Mouse (Mus musculus) inflammation-experienced regulatory T-cells, adult 6 months (primary cell): ENCODE results near the gene Pygo2. TPM values are rescaled to one million over a fixed set of nuclear protein-coding genes. Genes with fewer than 3 reads are reported as not detected.
A peak's percentile ranks its signal among the peaks of the same experiment; 100 is the strongest.

Source experiments
- ATAC-seq: one replicate; pipeline ENCODE4 v1.8.0; 2017
- polyA plus RNA-seq, 3 experiments: library from polyadenylated mRNA; unstranded; fragments of 100-300 nt; shearing (Covaris generic); gene quantifications; one replicate each; pipeline ENCODE4 v1.2.1; 2017

The Pygo2 gene
- polyA plus RNA-seq, 3 experiments from 2014 or later: 9.0 to 9.6 (median 9.5) TPM

DNA sequence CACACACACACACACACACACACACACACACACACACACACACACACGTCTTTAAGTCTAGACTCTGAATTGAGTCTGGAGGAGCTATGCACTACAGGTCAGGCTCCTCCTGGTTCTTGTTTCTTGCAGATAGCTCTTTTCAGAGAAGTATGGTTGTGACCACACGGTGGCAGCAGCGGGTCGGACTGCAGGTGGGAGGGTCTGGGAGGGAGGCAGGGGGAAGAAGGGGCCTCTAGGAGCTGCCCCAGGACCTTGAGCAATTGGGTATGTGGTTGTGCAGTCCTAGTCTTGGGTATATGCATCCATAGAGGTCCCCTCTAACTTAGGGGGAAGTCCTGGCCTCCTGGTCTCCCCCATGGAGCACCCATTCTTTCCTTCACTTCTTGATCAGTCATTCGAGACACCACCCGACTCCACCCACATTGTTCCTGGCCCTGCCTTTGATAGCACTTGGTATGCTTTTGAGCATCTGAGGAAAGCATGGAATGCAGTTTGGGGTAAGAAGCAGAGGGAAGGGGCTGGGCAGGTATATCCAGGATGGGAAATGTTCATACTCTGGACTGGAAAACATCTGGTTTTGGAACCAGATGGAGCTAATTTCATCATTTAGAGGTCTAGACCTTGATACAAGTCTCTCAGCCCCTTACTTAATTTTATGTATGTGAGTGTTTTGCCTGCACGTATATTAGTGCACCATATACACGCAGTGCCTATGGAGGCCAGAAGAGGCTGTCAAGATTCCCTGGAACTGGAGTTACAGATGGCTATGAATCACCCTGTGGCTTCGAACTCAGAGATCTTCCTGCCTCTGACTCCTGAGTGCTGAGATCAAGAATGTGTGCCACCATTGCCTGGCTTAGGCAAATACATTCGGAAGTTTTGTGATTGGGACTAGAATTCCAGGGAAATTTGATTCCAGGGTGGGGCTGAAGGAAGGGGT, 27.0 kb downstream of the Pygo2 start:
- peak; percentile 31 for ATAC-seq

DNA sequence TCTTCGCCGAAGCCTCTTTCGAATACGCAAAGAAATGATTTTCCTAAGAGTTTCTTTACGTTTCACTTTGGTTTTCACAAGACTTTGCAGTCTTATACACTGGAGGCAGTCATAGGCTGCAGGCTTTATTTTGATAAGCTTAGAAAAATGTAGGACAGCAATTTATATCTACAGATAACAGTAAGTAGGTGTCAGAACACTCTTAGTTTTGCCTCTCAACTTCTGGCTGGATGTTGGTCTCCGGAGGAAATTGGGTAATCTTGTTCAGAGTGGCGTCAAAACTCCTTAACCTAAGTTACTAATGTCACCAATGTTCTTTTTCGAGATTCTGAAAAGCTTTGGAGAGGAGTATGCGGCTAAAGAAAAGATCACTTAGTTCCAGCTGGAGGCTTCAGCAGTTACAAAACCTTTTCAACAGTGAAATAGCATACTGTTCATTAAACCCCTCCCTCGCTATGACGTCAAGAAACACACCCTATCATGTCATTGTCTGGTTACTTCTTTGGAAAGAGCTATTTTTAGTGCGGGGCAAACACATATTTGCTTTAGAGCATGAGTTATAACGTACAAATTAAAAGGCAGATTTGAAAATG, 28.5 kb downstream of the Pygo2 start:
- peak; percentile 80 for ATAC-seq

DNA sequence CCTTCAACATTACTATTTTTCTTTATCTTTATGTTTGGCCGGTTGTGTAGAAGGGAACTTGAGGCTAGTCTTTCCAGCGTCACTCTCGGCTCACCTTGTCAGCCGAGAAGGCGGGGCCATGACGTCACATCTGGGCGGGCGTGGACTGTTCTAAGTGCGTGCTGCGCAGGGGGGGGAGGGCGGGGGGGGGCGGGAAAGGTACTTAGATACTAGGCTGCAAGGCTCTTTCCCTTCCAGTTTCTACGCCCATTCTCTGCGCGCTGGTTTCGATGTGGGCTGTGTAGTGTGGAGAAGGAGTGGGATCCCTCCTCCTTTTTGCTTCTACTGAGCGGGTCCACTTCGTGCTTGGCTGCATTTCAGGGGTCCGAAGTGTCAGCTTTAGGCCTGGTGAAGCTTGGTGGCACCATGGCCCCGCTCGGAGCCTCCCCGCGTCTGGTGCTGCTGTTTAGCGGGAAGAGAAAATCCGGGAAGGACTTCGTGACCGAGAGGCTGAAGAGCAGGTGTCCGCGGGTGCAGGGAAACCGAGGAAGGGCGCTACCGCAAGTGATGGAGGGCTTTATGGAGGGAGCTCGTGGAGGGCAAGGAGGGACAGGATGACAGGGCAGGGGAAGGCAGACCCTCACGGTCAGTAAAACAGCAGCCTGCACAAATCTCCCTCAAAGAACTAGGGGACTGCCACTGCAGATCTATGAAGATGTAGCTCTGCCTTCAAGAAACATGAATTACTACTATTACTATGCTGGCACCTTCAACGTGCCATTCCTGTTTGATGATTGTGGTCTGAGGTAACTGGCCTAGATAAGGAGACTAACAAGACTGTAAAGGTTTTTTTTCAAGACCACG, 29.2 kb downstream of the Pygo2 start:
- peak; percentile 76 for ATAC-seq

DNA sequence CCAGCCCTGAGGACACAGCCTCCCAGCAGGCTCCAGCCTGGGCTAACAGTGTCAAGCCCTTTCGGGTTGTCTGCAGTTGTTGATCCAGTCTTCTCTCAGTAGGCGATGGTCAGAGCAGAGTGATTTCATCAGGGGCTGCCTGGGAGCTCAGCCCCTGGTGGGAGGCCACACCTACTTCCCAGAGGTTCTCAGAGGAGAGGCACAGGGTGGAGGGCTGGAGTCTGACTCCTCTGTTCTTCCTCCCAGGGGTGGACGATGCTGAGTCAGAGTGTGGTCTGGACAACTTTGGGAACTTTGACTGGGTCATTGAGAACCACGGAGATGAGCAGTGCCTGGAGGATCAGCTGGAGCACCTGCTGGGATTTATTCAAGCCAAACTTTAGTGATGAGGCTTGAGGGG, 38.3 kb downstream of the Pygo2 start:
- ATAC-seq: no peak

DNA sequence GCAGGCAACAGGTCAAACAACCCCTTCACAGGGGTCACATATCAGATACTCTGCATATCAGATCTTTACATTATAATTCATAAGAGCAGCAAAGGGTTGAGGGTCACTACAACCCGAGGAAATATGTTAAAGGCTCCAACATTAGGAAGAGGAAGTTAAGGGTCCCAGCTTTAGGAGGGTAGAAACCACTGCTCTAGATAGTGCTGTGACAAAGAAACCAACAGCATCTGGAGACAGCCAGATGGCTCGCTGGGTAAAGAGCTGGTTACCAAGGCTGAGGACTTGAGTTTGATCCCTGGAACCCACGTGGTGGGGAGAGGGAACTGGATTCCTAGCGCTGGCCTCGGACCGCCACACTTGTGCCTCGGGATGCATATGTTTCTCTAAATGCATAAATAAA, 42.3 kb downstream of the Pygo2 start:
- ATAC-seq: no peak

DNA sequence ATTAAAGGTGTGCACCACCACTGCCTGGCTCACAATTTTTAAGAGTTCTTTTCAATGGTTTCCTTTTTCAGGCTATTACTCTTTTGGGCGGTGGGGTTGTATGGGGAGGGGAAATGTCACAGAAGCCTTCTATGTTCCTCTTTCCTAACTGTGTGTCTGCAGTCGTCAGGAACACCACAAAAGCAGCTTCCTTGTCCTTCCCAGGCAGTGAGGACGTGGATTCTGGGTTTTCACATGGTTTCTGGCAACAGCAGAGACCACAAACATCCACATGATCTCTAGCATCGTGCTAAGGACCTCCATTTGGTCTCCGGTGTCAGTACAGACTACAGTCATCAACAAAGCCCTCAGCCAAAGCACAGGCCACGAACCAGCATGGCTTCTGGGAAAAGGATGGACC, 43.8 kb downstream of the Pygo2 start:
- ATAC-seq: no peak

DNA sequence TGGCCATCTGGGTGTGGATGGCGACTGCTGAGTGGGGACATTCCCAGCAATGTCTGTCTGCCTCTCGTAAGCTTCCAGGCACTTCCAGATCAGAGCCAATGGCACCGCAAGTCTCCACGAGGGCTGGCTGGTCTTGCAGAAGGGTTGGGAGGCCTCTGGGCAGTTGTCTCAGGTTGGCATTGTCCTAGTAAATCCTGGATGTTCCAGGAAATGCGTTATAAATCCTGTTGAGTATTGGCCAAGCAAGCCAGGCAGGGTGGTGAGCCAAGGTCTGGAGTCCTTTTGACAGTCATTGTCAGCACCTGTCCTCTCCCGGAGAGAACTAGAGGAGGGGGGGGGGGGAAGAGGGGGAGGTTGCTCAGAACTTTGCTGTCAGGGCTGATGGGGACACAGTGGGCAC, 49.0 kb downstream of the Pygo2 start:
- ATAC-seq: no peak

DNA sequence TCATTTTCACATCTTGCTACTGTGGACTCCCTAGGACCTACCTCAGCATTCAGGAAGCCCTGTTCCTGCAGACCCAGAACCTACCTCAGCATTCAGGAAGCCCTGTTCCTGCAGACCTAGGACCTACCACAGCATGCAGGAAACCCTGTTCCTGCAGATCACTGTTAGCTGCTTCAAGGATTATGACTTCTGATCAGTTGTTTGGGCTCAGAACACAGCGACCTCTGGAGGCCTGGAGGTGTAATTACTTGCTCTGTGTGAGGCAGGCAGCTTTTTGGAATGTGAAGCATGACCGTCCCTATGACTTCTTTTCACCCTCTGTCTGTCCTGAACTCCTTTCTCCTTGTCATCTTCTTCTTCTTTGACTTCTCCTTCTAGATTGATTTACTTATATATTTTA, 51.5 kb downstream of the Pygo2 start:
- ATAC-seq: no peak

DNA sequence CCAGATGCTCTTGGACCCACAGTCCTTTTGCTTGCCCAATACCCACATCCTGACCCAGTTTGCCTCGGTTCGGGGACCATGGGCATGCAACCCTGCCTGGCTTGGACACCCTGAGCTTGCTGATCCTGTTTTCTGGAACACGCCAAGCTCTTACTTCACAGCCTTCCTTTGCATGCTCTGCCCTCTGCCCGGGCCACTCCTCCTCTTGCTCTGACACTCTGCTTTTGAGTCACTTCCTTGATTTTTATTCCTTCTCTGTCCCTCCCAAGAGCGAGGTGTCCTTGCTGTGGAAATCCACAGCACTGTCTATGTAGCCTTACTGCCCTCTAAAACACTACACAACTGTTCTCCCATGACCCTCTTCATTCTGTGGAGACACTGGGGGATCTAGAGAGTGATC, 52.2 kb downstream of the Pygo2 start:
- no peak for ATAC-seq

Other genes with a start within 250 kb of the Pygo2 start
- 100 to 1,000 TPM; 132 to 223 (median 213) TPM for gene Fam189b, start 247.1 kb upstream of the Pygo2 start, polyA plus RNA-seq
- gene Gba, start 227.3 kb upstream of the Pygo2 start, polyA plus RNA-seq: 10 to 100 TPM; 63.7 to 86.1 (median 85.1) TPM
- gene Thbs3, start 215.0 kb upstream of the Pygo2 start, polyA plus RNA-seq: 1 to 10 TPM in 2 of 3 experiments, under 1 TPM in 1; 0.48 to 3.3 (median 2.7) TPM
- gene Mtx1, start 203.1 kb upstream of the Pygo2 start, polyA plus RNA-seq: 100 to 1,000 TPM in 1 of 3 experiments, 10 to 100 TPM in 2; 77.7 to 112 (median 94.3) TPM
- gene Muc1, start 201.2 kb upstream of the Pygo2 start, polyA plus RNA-seq: 1 to 10 TPM; 1.6 to 2.5 (median 1.8) TPM
- 100 to 1,000 TPM; 271 to 458 (median 303) TPM for gene Krtcap2, start 184.2 kb upstream of the Pygo2 start, polyA plus RNA-seq
- gene Trim46, start 183.9 kb upstream of the Pygo2 start, polyA plus RNA-seq: 1 to 10 TPM; 2.6 to 5.5 (median 3.4) TPM
- gene Dpm3, start 170.9 kb upstream of the Pygo2 start, polyA plus RNA-seq: 100 to 1,000 TPM; 115 to 155 (median 137) TPM
- gene Slc50a1, start 159.6 kb upstream of the Pygo2 start, polyA plus RNA-seq: 100 to 1,000 TPM; 152 to 315 (median 248) TPM
- not detected for gene Efna1, start 149.1 kb upstream of the Pygo2 start, polyA plus RNA-seq
- gene Efna3, start 107.2 kb upstream of the Pygo2 start, polyA plus RNA-seq: not detected
- under 1 TPM in 2 of 3 experiments, not detected in 1; 0.49 to 0.59 TPM for gene Efna4, start 92.2 kb upstream of the Pygo2 start, polyA plus RNA-seq
- gene Adam15, start 80.2 kb upstream of the Pygo2 start, polyA plus RNA-seq: 10 to 100 TPM in 2 of 3 experiments, 1 to 10 TPM in 1; 6.8 to 11.1 (median 10.8) TPM
- gene Dcst2, start 68.2 kb upstream of the Pygo2 start, polyA plus RNA-seq: under 1 TPM in 2 of 3 experiments, not detected in 1; 0.20 to 0.54 TPM
- under 1 TPM; 0.40 to 0.88 (median 0.71) TPM for gene Dcst1, start 65.0 kb upstream of the Pygo2 start, polyA plus RNA-seq
- gene Zbtb7b, start 35.4 kb upstream of the Pygo2 start, polyA plus RNA-seq: 10 to 100 TPM; 11.1 to 16.2 (median 11.4) TPM
- gene Lenep, start 27.4 kb upstream of the Pygo2 start, polyA plus RNA-seq: under 1 TPM in 1 of 3 experiments, not detected in 2; 0.38 TPM
- gene Flad1, start 18.3 kb upstream of the Pygo2 start, polyA plus RNA-seq: 10 to 100 TPM; 43.1 to 63.7 (median 57.5) TPM
- 100 to 1,000 TPM in 1 of 3 experiments, 10 to 100 TPM in 2; 23.3 to 176 (median 34.8) TPM for gene Cks1b, start 11.8 kb upstream of the Pygo2 start, polyA plus RNA-seq
- 10 to 100 TPM; 31.2 to 34.1 (median 33.7) TPM for gene Shc1, start 11.8 kb upstream of the Pygo2 start, polyA plus RNA-seq
- gene Pbxip1, start 6.5 kb downstream of the Pygo2 start, polyA plus RNA-seq: 10 to 100 TPM; 41.1 to 46.1 (median 42.2) TPM
- 10 to 100 TPM; 34.8 to 40.5 (median 39.0) TPM for gene Pmvk, start 24.3 kb downstream of the Pygo2 start, polyA plus RNA-seq
- not detected for gene Kcnn3, start 90.0 kb downstream of the Pygo2 start, polyA plus RNA-seq